Mouse (Mus musculus) kidney, adult 11 months (tissue): ENCODE results near the gene Prpf4b.
"Not testable (repeated sequence)": the region's sequence is repeated elsewhere in the genome, so short reads cannot be mapped to it uniquely, and the experiment has no call there.

Experiments used
- DNase-seq: peaks from one replicate; pipeline ENCODE4 v3.0.0; 2022

The Prpf4b gene

GRCm38 (mm10) chr13:34875166-34875710 is at the start of gene Prpf4b:
Prpf4b (plus strand) TSS chr13:34875302.
- peak; percentile 90 for DNase-seq

- DNase-seq = no peak
Observed at GRCm38 (mm10) chr13:34826760-34827690, 48.1 kb upstream of the Prpf4b start.

- DNase-seq = no peak
Observed at GRCm38 (mm10) chr13:34827988-34828882, 46.9 kb upstream of the Prpf4b start.

GRCm38 (mm10) chr13:34842851-34843250 is 32.3 kb upstream of the Prpf4b start:
- no peak for DNase-seq

GRCm38 (mm10) chr13:34850759-34851158 is 24.3 kb upstream of the Prpf4b start:
- DNase-seq = no peak

GRCm38 (mm10) chr13:34851191-34851784 is 23.8 kb upstream of the Prpf4b start:
- no peak for DNase-seq

- no peak for DNase-seq
Observed at GRCm38 (mm10) chr13:34857526-34857925, 17.6 kb upstream of the Prpf4b start.

GRCm38 (mm10) chr13:34859406-34859805 is 15.7 kb upstream of the Prpf4b start:
- no peak for DNase-seq

- DNase-seq = not testable (repeated sequence)
Observed at GRCm38 (mm10) chr13:34861166-34861565, 13.9 kb upstream of the Prpf4b start.

GRCm38 (mm10) chr13:34864420-34865169 is 10.5 kb upstream of the Prpf4b start:
- DNase-seq = peak; percentile 15

GRCm38 (mm10) chr13:34873801-34874681 is 1.1 kb upstream of the Prpf4b start:
- DNase-seq = peak; percentile 95

- peak; percentile 35 for DNase-seq
Observed at GRCm38 (mm10) chr13:34874736-34875135, 366 bp upstream of the Prpf4b start.

- peak; percentile 64 for DNase-seq
Observed at GRCm38 (mm10) chr13:34875741-34876445, 791 bp downstream of the Prpf4b start.

- DNase-seq = no peak
Observed at GRCm38 (mm10) chr13:34876481-34876880, 1.4 kb downstream of the Prpf4b start.

- DNase-seq = no peak
Observed at GRCm38 (mm10) chr13:34892871-34893270, 17.8 kb downstream of the Prpf4b start.

GRCm38 (mm10) chr13:34914614-34915013 is 39.5 kb downstream of the Prpf4b start:
- no peak for DNase-seq

- DNase-seq = peak; percentile 8
Observed at GRCm38 (mm10) chr13:34916520-34917167, 41.5 kb downstream of the Prpf4b start.

- no peak for DNase-seq
Observed at GRCm38 (mm10) chr13:34924210-34924609, 49.1 kb downstream of the Prpf4b start, which contains the start of the genes Fam217a and 4933417A18Rik. Fam217a (minus strand) TSS chr13:34924310. 4933417A18Rik (plus strand) TSS chr13:34924409.

GRCm38 (mm10) chr13:34934931-34935644 is 60.0 kb downstream of the Prpf4b start:
- DNase-seq = no peak
